Mouse (Mus musculus) c-Kit-positive CD71-negative TER-119-negative erythroid progenitor cells, embryonic 14.5 days (primary cell): ENCODE measurements at regions not wholly inside any gene's neighbourhood (a gene's known extent, or its start where the extent isn't known, plus 50 kb on each side); places are given as distances from the start of the nearest gene placed in this dataset.
A peak's percentile ranks its signal among the peaks of the same experiment; 100 is the strongest.

Experiments used
- DNase-seq: peaks from one replicate; pipeline ENCODE4 v3.0.0-alpha.2; 2013; ENCODE audit warnings: low read depth

GRCm38 (mm10) chr9:43466883-43467282, 156.2 kb downstream of the Trim29 start:
- DNase-seq, result no peak

DNA sequence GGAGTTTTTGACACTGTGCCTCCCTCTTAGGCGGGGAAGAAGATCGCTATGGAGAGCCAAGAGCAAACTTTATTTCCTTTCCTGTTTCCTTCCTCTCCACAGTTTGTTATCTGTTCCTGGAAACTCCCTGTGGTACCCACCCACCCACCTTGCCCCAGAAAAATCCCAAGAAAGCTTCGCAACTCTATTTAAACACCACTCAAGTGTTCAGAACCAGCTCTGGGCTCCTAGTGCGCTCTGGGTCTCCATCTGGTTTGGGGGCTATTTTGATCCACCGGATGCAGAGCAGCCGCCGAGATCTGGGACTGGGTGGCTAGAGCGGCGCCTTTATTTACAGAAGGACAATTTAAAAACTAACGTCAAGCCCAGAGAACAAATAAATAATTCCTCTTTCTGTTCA, 158.6 kb downstream of the Trim29 start:
- no peak for DNase-seq

DNA sequence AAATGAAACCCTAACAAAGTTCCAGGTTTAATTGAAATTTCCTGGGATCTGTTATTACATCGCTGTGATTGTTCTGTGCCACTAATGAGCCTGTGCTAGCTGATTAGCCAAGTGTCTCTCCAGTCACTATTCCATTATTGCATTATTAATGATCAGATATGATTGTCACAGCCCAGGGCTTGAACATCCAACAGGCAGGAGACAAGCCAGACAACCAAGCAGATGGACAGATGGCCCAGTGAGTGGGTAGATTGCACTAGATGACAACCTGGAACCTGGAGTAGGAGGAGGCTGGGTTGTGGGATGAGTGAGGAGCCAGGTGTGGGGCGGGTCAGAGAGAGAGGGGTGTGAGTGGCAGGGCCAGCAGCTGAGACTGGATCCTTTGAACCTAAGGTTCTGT, 161.6 kb downstream of the Trim29 start:
- DNase-seq, result no peak

DNA sequence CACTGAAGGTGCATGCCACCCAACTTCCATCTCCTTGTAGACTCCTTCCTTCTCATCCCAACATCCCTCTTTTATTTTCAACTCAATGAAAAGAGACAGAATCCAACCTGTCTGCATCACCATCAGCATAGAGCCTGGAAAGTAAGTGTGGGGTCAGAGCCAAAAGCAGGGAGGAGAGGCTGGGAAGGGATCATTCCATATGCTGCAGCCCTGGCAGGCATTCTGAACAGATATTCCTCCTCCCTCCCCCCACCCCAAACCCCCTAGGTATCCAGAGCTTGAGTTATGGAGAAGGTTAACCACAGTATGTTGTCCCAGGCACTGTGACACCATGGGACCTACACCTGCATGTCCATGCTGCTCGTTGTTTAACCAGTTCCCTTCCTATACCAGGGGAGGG, 162.5 kb downstream of the Trim29 start:
- no peak for DNase-seq

GRCm38 (mm10) chr9:43473601-43474302, 163.1 kb downstream of the Trim29 start:
- DNase-seq, result no peak

GRCm38 (mm10) chr9:43474303-43474643, 163.6 kb downstream of the Trim29 start:
- no peak for DNase-seq

DNA sequence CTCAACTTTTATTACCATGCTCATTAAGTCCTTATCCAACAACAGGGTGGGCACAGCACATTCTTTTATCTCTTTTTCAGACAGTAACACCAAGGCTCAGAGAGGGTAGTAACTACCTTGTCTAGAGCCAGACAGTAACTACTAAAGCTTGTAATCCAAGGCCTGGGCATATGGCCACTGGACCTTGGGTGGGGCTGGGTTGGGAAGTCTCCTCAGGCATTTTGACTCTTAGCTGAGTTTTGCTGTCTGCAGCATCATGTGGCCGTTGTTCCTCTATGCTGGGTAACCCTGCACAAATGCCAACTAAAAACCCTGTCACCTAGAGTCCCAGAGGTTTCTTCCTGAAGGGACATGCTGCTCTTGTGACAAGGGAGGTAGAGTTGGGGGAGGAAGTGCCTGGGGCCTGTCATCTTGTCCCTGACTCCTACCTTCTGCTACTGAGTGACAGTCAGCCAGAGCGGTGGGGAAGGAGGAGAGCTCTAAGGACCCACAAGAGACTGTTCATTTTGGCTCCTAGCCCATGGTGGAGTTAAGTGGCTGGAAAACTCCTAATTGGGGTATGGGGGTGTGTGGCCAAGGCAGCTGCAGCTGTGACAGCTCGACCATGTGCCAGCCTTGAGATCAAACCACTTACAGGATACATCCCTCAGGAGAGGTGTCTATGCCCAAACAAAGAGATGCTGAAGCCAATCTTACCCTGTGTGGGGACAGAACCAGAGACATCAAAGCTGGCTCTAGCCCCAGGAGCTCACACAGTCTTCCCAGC, 170.4 kb downstream of the Trim29 start:
- DNase-seq, result no peak

DNA sequence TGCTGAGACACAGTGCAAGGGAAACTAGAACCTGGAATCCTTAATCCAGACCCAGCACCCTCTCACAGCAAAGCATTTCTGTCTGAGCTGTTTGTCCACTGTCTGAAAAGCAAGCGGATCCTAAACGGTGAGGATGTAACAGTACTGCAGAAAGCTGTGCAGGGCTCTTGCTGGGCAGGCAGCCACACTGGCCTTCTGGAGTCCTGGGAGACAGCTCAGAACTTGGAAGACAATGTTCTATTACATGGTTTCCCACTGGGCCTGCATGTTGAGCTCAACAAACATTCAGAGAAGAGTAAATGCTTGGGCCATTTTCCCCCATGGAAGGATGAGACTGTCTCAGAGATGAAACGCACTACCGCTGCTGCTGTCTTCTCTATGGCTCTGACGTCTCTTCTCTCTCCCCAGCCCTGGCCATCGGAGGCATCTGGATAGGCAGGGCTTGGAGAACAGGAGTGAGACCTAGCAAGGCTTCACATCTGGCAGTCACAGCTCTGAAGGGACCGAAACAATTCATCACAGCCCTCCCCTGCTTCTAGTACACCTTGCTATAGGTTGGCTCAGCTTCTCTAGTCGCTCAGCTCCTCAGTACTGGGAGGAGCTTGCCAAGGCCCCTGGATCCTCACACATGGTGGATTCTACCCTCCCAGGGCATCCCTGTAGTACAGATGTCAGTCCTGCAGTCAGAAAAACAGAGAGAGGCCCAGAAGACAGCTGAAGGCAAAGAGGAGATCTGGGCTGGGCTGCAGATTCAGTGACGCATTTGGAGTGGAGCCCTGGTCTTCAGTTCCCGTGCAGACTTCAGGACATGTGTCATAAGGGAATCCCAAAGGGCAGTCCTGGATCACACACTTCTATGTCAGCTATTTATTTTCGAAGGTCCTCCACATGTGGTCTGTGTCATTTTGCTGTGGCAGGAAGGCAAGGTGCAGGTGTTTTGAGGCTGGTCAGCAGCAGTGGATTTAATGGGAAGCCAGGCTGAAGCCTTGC, 171.7 kb downstream of the Trim29 start:
- DNase-seq, result no peak

- no peak for DNase-seq
These were observed 172.5 kb downstream of the Trim29 start for GRCm38 (mm10) chr9:43483195-43483594.

DNA sequence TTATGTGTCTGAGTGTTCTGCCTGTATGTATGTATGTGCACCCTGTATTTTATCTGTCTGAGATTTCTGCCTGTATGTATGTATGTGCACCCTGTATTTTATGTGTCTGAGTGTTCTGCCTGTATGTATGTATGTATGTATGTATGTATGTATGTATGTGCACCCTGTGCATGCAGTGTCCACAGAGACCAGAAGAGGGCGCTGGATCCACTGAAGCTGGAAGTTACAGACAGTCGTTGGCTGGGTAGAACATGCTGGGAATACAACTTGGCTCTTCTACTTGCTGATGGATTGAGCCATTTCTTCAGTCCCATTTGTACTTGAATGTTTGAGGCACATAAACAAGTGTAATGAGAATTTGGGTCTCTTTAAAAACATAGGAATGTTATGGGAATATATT, 173.3 kb downstream of the Trim29 start:
- DNase-seq, result no peak

DNA sequence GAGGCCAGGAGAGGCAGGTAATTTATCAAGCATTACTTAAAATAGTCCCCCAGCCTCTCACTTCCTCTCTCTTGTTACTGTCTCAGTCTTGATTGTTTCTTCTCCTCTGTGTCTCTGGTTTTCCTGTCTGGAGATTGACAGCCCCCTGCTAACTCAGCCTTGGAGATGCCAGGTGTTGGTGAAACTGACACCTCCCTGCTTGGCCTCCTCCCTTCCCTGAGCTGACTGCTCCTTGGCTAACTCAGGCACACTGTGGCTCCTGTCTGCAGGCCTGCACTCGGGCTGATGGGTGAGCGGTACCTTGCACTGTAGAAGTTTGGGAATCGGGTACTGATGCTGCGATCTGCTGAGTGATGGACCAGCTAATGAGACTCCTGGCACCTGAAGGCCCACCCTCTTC, 176.1 kb downstream of the Trim29 start:
- no peak for DNase-seq

GRCm38 (mm10) chr9:43489205-43489604, 178.6 kb downstream of the Trim29 start:
- no peak for DNase-seq

- DNase-seq, result peak; percentile 8
These were observed 180.5 kb downstream of the Trim29 start for GRCm38 (mm10) chr9:43491024-43491751.

DNA sequence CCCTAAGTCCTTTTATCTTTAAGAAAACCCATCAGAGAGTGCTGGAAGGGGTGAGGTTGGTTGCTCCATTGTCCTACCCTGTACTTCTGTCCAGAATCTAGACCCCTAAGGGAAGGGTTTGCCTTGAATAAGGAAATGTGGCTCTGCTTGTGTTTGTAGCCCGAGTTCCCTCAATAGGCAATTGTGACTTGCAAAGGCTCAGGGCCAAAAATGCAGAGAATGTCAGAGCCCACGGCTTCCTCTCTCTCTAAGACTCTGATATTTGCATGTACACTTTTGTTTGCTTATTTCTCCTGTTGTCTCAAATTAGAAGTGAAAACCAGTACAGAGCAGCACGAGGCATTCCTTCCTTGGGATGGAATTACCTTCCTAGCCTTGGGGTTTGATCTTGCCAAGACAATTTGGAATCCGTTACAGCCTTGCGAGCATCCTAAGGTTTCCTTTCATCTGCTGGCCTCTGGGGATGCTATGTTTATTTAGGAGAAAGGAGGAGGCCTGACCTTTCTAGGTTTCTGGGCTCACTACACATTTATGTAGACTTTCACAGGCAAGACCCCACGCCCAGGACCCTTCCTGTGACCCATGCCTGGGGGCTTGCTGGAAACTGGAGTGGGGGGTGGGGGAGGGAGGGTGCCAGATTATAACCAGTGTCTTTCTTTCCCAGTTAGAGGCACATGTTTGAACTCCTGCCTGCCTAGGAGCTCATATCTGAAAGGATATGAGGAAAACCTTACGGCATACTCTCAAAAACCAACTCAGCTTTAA, 181.8 kb downstream of the Trim29 start:
- DNase-seq, result no peak

DNA sequence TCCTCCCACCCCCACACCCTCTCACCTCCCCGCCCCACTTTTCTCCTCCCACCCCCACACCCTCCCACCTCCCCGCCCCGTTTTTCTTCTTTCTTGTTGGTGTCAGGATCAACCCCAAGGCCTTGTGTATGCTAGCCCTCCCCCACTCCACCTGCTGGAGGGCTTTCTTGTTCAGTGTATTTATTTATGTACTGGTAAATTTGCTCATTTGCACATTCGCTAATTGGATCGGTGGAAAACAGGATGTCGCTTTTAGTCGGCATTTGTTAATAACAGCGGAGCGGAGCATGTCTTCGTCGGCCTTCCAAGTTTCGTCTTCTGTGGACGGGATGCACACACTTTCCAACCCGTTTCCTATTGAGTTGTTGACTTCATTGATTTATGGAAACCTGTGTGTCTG, 187.9 kb downstream of the Trim29 start:
- DNase-seq, result no peak

- DNase-seq, result no peak
These were observed 193.8 kb downstream of the Trim29 start for GRCm38 (mm10) chr9:43504270-43504932.

DNA sequence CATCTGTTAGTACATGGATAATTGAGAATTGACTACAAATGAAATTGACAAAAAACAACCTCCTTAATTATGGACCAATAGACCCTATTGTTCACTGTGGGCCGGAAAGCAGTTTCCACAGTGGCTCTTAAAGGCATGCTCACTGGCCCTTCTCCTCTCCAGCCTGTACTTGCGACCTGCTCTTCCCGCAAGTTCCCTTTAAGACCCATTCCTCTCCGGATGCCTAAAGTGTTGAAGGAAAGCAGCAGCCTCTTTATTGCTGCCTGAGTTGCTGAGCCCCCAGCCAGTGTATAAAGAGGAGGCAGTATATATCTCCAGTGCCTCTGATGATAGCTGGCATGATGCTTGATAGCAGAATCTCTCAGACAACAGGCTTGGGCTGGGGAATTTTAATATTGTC, 195.2 kb downstream of the Trim29 start:
- DNase-seq, result no peak

GRCm38 (mm10) chr9:43506276-43506675, 195.6 kb downstream of the Trim29 start:
- no peak for DNase-seq

GRCm38 (mm10) chr9:43512806-43513205, 202.2 kb downstream of the Trim29 start:
- no peak for DNase-seq

GRCm38 (mm10) chr9:43514731-43515458, 204.2 kb downstream of the Trim29 start:
- no peak for DNase-seq
